Mouse (Mus musculus) hindbrain, embryonic 15.5 days (tissue): ENCODE measurements around the gene Gm21477. TPM values are rescaled to one million over a fixed set of nuclear protein-coding genes. Genes with fewer than 3 reads are reported as not detected.
"Not testable (repeated sequence)": the region's sequence is repeated elsewhere in the genome, so short reads cannot be mapped to it uniquely, and the experiment has no call there.

Experiments used
- ATAC-seq: fragments of 200-750 bp; cut with Nextera tagmentation; 2 replicates; pipeline ENCODE4 v1.8.0; 2017; ENCODE audit warnings: low read depth, moderate number of reproducible peaks, moderate TSS enrichment; ENCODE audit not compliant: low FRiP score
- H3K27ac ChIP-seq: fragments of 300-500 bp; sonication (generic); replicated peaks from 2 replicates; pipeline ENCODE4 v1.5.1; 2015; ENCODE audit warnings: mild to moderate bottlenecking, inconsistent platforms
- H3K27me3 ChIP-seq: fragments of 300-500 bp; sonication (generic); 2 replicates; pipeline ENCODE4 v1.6.1; 2015; ENCODE audit warnings: control low read depth, inconsistent platforms
- H3K36me3 ChIP-seq: fragments of 300-500 bp; sonication (generic); 2 replicates; pipeline ENCODE4 v1.6.1; 2015; ENCODE audit warnings: control low read depth, inconsistent platforms
- H3K4me1 ChIP-seq: fragments of 300-500 bp; sonication (generic); replicated peaks from 2 replicates; pipeline ENCODE4 v1.6.1; 2015; ENCODE audit warnings: control low read depth, inconsistent platforms
- H3K4me2 ChIP-seq: fragments of 300-500 bp; sonication (generic); 2 replicates; pipeline ENCODE4 v1.6.1; 2015; ENCODE audit warnings: moderate library complexity, mild to moderate bottlenecking, inconsistent platforms
- H3K4me3 ChIP-seq: fragments of 300-500 bp; sonication (generic); 2 replicates; pipeline ENCODE4 v1.5.1; 2015; ENCODE audit warnings: mild to moderate bottlenecking, inconsistent platforms
- H3K9ac ChIP-seq: fragments of 300-500 bp; sonication (generic); 2 replicates; pipeline ENCODE4 v1.6.1; 2015; ENCODE audit warnings: inconsistent platforms
- H3K9me3 ChIP-seq: fragments of 300-500 bp; sonication (generic); 2 replicates; pipeline ENCODE4 v1.6.1; 2016; ENCODE audit warnings: control low read depth, inconsistent platforms
- WGBS: fragments of 180-500 bp; shearing (Covaris S2); methylation state at CpG from one replicate; pipeline ENCODE4 v1.1.7; 2015; 5-methylcytosine and 5-hydroxymethylcytosine counted together
- polyA plus RNA-seq: library from polyadenylated mRNA; unstranded; fragments of >200 nt; fragmentation: Nextera tagmentation; extraction: Ambion mirVana; gene quantifications from 2 replicates; pipeline ENCODE4 v1.2.1, GENCODE M21; 2015

Gm21477 gene
- polyA plus RNA-seq, result not detected in 2 replicates

- not testable (repeated sequence) for H3K4me1 ChIP-seq, H3K9me3 ChIP-seq, H3K27ac ChIP-seq, H3K36me3 ChIP-seq, H3K4me2 ChIP-seq, H3K27me3 ChIP-seq, H3K4me3 ChIP-seq, H3K9ac ChIP-seq, ATAC-seq
- no CpG with 5 or more reads among the region's 6 CpGs for WGBS
These were observed at the start of gene Gm21477 for GRCm38 (mm10) chrY:87116521-87116920. Gene Gm21477, plus strand, starts transcription at chrY:87116821.
